In genomic region chrX:85839174-85839573, GRCm38 (mm10) we compare ENCODE assay signal across 23 mouse cellular contexts. TPM values are rescaled to one million over a fixed set of nuclear protein-coding genes. Genes with fewer than 3 reads are reported as not detected.
DNase-seq lines count a peak whose midpoint lies in the region; ATAC-seq lines count a peak whose summit lies in the region.
"Had no signal": no experiment of that assay in that cellular context is flagged by ENCODE, and none has a peak within 500 bp of the region (broad histone marks: within the 10 kb centered on the region; RNA-seq: fewer than 3 reads in every experiment).

No protein-coding gene starts in this region.

- ATAC-seq in neutrophil, adult 5-6 weeks (ENCODE audit: extremely low read depth, insufficient number of reproducible peaks, low FRiP score, poor library complexity, severe bottlenecking) = peak; percentile 36; the same call in 1 of the 2 replicates
- ATAC-seq: forebrain, embryonic 14.5 days; intestine, embryonic 15.5 days; Patski had no signal

- peak; percentile 35 for DNase-seq in A20 (ENCODE audit: low read depth, low spot score)
- peak; percentile 10 for DNase-seq in T-cell, adult 2 months (ENCODE audit: low spot score)
- peak; percentile 48 for DNase-seq in induced T-regulatory cell, adult 2 months (ENCODE audit: low read depth)
- DNase-seq in spleen, postnatal 14 days (ENCODE audit: low spot score in 2 of 2) = no peak
- no peak for DNase-seq in spleen, postnatal 4 days (ENCODE audit: low spot score in 2 of 2)
- DNase-seq in kidney, postnatal 25 days = no peak
- DNase-seq: adrenal gland, postnatal 25 days; cerebellum, adult 18-20 months; cerebellum, postnatal 10 days; gastrocnemius, postnatal 25 days; heart, postnatal 4 days; kidney, adult 2 months; kidney, postnatal 4 days; layer of hippocampus, adult 9-11 months; lung, embryonic 14.5 days; lung, postnatal 14 days; thymus, adult 18-20 months; thymus, postnatal 36 days had no signal

RNA-seq across cellular contexts. Expression of gene 5430427O19Rik, which starts 31.0 kb away (rescaled TPM):
- 44.2 and 53.4 TPM in 2 replicates for total RNA-seq in neutrophil, adult 5-6 weeks (2017)
- total RNA-seq: midbrain, postnatal 0 days had no signal

Comparison
In these comparisons a context has a peak if more than half of its experiments do, and no peak if none do; other contexts are left out.
1. DNase-seq: peak in A20 (single experiment), T-cell, adult 2 months (single experiment) and induced T-regulatory cell, adult 2 months (single experiment); none in spleen, postnatal 14 days (0 of 2), spleen, postnatal 4 days (0 of 2) and kidney, postnatal 25 days (0 of 2).